Mouse (Mus musculus) adrenal gland, adult (tissue): ENCODE measurements around the gene Fgfrl1.
A peak's percentile ranks its signal among the peaks of the same experiment; 100 is the strongest.

Source experiments
- DNase-seq, 2 experiments: peaks; one replicate each; pipeline ENCODE4 v3.0.0; 2022 to 2023; ENCODE audit warnings: low spot score in 1 of 2; ENCODE audit not compliant: inconsistent age in 2 of 2

Fgfrl1 gene

GRCm38 (mm10) chr5:108665066-108665465 is 27.1 kb upstream of the Fgfrl1 start:
- no peak for DNase-seq

DNA sequence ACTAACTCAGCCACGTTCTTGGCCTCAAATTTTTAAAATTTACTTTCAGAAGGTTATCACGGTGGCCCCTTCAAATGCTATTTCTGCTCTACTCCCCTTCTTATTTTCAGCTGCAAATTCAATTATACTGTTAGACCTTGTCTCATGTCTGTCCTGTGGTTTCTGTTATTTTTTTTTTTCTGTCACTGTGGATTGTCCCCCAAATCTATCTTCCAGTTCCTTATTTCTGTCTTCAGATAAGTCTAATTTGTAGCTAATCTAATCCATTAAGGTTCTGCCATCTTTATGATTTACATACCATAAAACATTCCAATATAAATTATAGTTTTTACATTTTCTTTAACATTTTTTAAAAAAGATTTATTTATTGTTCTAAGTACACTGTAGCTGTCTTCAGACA is 24.8 kb upstream of the Fgfrl1 start:
- DNase-seq = no peak

GRCm38 (mm10) chr5:108668387-108668932 is 23.7 kb upstream of the Fgfrl1 start:
- DNase-seq = no peak

DNA sequence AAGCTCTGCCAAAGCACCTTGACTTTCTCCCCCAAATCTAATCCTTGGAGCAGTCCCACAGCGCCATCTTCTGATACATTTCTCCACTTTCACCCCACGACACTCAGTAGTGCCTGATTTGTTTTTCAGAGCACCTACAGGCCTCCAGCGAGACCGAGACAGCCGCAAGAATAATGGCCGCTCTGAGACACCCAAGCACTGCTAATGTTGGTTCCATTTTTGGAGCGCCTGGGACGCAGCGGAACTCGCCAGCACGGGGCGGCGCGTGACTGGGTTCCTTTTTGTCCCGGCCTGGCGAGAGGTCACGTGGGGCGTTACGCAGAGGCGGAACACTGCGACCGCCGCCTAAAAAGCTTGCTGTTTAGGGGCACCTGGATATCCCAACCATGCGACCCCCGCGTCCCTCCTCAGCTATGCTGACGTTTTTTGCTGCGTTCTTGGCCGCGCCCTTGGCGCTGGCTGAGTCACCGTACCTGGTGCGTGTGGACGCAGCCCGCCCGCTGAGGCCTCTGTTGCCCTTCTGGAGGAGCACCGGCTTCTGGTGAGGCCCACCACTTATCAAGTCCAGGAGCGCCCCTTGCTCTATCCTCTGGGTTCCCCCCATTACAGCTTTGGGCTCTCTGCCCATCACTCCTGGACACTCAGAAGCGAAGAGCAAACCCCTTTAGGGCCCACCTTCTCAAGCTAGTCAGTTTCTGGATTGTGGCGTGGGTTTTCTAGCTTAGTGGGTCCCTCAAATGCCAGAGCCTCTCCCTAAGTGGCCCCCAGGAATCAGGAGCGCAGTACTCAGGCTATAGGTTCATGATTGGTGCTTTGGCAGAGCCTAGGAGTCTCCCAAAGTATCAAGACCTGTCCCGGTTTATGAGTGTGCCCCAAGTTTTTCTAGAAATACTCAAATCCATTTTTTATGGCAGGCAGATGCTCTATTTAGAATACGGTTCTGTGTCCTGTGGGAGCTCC is 22.9 kb upstream of the Fgfrl1 start, which contains the start of gene Dgkq:
TSS of gene Dgkq (minus strand) at position 696 of the 960 bp plus-strand sequence.
- DNase-seq = peak; percentile 93 to 98

GRCm38 (mm10) chr5:108669986-108670385 is 22.2 kb upstream of the Fgfrl1 start:
- DNase-seq = no peak

GRCm38 (mm10) chr5:108670785-108671184 is 21.4 kb upstream of the Fgfrl1 start:
- DNase-seq = peak; percentile 65 to 78

DNA sequence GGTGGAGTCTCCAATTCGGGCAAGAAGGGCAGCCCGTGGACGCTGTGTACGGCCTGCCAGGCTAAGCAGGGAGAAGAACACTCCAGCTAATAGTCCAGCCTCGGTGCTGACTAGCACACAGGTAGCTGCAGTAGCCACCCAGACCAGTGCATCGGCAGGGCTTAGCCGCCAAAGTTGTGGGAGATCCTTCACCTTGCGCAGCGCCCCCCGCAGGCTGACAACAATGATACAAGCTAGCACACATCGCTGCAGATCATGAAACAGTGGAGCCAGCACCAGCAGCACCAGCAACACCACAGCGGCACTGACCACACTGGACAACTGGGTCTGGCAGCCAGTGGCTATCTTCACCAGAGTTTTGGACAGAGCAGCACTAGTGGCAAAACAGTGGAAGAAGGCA is 20.4 kb upstream of the Fgfrl1 start:
- no peak for DNase-seq

DNA sequence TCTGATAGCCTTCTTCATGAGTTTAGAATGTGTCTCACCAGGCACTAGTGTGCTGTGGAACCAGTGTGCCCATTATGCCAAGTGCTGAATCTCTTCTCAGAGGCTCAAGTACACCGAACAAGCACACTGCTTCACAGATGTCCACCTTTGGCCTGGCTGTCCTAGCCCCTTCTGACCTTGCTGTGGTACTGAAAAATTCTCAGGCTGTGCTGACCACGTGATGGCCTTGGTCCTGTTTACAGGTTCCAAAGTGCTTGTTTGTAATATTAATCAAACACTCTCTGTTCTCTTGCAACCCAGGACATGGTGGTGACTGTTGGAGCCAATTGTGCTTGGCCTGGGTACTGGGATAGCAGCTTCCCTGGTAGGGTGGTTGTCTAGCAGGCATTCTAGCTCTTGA is 17.6 kb upstream of the Fgfrl1 start:
- DNase-seq = no peak

- no peak for DNase-seq
Measured at GRCm38 (mm10) chr5:108675251-108675816, 16.8 kb upstream of the Fgfrl1 start, which contains the start of gene Slc26a1. Gene Slc26a1 (minus strand): TSS chr5:108675569.

GRCm38 (mm10) chr5:108676772-108677498 is 15.2 kb upstream of the Fgfrl1 start:
- DNase-seq = no peak

DNA sequence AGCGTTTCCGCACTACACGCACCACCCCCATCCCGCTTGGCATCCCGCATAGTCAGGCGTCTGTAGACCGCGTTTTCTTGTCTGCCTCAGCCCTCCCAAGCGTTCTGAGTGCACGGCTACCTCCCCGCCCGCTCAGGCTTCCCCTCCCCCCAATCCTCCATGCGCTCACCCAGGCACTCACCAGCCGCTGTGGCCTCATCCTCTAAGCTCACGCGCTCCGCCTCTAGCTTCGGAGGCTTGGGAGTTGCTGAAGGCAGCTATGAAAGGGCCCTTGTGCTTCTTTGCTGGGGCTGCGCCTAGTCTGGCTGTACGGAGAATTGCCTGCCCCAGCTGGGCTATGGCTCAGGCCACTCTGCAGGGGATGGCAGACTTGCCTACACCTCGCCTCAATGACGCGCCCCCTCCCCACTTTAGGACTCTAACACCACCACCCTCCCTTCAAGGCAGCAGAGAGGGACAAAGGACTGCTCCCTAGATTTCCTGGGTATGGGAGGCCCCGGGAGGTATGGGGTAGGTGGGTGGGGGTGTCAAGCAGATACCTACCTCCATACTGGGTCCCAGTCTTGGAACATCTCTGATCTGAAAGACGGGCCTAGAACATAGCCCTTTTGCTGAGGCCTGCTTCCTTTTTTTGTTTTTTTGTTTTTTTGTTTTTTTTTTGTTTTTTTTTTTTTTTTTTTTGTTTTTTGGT is 14.4 kb upstream of the Fgfrl1 start:
- peak; percentile 64 to 79 for DNase-seq

- DNase-seq = no peak
Measured at GRCm38 (mm10) chr5:108678296-108678854, 13.8 kb upstream of the Fgfrl1 start.

DNA sequence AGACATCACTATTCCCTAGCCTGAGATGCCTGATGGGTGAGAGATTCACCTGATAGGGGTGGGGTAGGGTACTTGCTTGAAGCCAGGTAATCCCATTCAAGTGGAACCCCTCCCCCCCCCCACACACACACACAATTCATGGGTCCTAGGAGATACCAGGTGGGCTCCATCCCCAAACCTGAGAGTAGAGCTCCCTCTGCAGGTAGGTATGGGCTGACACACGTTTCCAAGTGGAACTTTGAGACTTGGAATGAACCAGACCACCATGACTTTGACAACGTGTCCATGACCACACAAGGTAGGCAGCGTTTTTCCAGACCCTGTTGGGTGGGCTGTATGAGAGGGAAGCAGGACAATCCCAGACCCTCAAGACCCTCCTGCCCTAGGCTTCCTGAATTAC is 12.3 kb upstream of the Fgfrl1 start:
- DNase-seq = no peak

DNA sequence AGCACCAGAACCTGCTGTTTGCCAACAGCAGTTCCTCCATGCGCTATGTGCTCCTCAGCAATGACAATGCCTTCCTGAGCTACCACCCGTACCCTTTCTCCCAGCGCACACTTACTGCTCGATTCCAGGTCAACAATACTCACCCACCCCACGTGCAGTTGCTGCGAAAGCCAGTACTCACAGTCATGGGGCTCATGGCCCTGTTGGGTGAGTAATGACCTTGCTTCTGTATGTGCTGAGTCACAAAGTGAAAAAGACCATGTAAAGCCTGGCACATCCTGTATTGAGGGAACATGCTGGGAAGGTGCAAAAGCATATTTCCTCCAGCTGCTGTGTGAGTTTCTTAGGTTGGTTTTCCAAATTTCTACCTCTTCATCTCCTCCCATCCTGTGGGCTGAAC is 11.3 kb upstream of the Fgfrl1 start:
- DNase-seq = peak; percentile 82 to 88

DNA sequence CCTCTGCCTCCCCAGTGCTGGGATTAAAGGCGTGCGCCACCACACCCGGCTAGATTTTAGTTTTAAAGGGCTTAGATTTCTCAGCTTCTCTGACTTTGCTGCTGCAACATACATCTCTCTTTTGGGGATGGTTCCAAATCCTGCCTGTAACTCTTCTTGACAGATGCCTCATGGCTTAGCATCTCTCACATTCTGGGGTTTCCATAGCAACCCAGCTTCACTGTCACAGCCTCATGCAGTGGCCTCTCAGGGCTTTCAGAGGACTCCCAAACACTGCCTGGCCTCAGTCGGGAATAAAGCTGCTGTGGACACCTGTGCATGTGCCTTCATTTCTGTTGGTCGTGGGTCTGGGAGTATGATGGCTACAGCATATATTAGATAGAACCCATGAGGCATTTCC is 3.1 kb upstream of the Fgfrl1 start:
- no peak for DNase-seq

DNA sequence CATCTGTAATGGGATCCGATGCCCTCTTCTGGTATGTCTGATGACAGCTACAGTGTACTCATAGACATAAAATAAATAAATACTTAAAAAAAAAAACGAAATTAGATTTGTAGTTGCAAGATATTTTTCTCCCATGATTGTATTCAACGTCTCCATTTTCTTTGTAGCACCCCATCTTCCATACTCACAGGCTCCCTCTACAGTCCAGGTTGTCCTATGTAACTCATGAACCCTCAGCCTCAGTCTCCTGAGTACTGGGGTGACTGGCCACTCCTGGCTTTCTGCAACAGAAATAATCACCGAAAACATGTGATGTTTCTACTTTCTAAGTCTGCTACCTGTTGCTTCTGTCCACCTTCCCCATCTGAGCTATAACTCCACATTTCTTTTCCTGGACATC is 1.0 kb upstream of the Fgfrl1 start:
- DNase-seq = no peak

- peak; percentile 88 to 94 for DNase-seq
Measured at GRCm38 (mm10) chr5:108693872-108694288, 1.7 kb downstream of the Fgfrl1 start.

- peak; percentile 73 to 83 for DNase-seq
Measured at GRCm38 (mm10) chr5:108694352-108695261, 2.4 kb downstream of the Fgfrl1 start.

- no peak for DNase-seq
Measured at GRCm38 (mm10) chr5:108695861-108696260, 3.7 kb downstream of the Fgfrl1 start.
